Mouse (Mus musculus) cerebellum, adult (tissue): Measurements from ENCODE around the gene Btbd11.

ENCODE experiments used
- ATAC-seq: cut with Nextera tagmentation; 2 replicates; pipeline ENCODE4 v1.9.2; 2017; ENCODE audit warnings: mild to moderate bottlenecking, moderate library complexity, mixed read lengths; ENCODE audit not compliant: insufficient number of reproducible peaks, low FRiP score, low TSS enrichment

Btbd11 gene

DNA sequence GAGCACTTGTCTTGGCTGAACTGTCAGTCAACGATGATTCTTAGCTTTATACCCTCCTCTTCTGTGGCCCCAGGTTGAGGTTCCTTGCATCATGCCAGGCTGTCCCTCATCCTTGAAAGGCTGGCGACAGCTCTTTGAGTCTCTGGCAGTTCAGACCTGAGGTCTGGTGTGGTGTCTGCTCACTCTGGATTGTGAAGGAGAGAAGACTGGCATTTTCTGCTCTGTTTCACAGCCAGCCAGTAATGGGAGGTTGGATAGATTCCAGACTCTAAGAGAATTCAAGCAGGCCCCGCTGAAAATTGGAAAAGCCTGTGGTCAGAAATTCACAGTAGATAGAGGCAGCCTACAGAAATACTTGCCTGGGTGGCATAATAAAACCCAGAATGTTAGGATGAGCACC is 87.3 kb downstream of the Btbd11 start:
- ATAC-seq = no peak; the same call in 1 of the 2 replicates

- ATAC-seq = peak; percentile 72
Measured at GRCm38 (mm10) chr10:85475642-85476345, 89.2 kb downstream of the Btbd11 start.

GRCm38 (mm10) chr10:85479959-85480625 is 93.5 kb downstream of the Btbd11 start:
- no peak for ATAC-seq

DNA sequence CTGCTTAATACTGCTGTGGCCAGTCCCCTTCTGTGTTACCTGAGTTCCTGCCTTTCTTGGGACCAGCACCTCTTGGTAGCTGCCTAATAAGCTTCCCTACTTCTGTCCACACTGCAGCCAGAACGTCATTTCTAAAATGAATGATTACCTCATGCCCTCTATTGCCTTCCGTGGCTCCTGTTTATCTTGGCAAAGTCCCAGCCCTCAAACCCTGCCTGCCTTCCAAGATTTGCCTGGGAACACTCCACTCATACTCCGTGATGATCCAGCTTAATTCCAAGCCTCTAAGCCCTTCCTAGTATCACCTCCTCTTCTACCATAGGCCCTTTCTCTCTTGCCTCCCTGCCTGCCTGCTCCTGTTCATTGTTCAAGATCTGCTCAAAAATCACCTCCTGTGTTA is 94.5 kb downstream of the Btbd11 start:
- no peak for ATAC-seq

- no peak for ATAC-seq
Measured at GRCm38 (mm10) chr10:85482064-85482473, 95.5 kb downstream of the Btbd11 start.

- no peak for ATAC-seq
Measured at GRCm38 (mm10) chr10:85482480-85482879, 95.9 kb downstream of the Btbd11 start.

DNA sequence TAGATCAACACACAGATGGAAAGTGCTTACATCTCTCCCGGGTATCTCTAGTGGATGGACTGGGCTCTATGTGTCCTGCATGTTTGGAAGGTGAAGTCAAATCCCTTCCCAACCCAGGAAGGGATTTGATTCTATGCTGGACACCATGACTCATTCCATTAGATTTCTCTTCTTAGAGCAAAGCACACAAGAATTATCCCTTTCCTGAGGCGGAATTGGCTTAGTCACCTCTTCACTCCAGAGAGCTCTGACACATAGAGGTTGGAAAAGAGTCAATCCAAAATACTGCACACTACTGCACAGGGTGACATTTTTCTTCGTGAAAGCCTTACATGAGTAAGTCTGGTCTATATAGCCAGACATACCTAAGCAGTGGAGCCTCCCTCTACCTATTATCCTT is 99.8 kb downstream of the Btbd11 start:
- no peak for ATAC-seq

GRCm38 (mm10) chr10:85492583-85492982 is 106.0 kb downstream of the Btbd11 start:
- ATAC-seq = no peak

DNA sequence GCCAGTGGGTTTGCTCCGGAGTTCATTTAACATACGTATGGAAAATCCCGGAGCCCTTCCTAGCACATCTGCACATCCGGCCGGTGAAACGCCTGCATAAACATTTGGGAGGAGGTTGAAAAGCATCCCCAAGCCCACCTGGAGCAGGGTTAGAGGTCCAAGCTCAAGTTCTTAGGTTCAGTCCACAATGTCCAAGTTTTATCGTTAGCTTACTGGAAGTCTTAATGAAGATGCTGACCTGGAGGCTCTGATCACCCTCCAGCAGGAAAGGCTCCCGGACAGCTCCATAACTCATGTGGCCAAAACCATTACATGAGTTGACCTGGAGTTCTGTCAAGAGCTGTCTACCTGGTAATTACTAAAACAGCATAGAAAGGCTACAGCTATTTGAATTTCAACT is 109.7 kb downstream of the Btbd11 start:
- no peak for ATAC-seq

GRCm38 (mm10) chr10:85496981-85497380 is 110.4 kb downstream of the Btbd11 start:
- no peak for ATAC-seq

GRCm38 (mm10) chr10:85497931-85498330 is 111.3 kb downstream of the Btbd11 start:
- no peak for ATAC-seq

DNA sequence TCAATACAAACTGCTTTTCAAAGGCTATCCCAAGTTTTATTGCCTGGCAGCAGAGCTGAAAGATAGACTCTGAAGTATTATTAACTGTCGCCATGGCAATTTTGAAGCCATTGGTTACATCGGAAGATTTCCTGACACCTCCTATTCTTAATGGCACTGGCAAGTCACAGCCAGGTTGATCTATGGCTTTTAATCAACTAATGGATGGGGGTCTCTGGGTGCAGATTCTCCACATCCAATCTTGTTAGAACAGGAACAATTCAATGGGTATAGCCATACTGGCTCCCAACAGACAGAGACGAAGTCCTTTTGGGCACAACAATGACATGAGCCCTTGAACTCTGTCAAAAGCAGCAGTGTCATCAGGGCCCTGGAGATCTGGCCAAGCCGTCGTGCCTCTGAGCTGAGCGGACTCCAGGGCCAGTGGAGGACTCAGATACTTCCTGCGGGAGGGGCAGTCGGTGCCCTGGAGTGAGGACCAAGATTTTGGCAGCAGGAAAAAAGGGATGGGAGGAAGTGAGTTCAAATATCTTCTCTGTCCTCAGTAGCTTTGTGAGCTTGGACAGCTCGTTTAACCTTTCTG is 114.0 kb downstream of the Btbd11 start:
- no peak for ATAC-seq

DNA sequence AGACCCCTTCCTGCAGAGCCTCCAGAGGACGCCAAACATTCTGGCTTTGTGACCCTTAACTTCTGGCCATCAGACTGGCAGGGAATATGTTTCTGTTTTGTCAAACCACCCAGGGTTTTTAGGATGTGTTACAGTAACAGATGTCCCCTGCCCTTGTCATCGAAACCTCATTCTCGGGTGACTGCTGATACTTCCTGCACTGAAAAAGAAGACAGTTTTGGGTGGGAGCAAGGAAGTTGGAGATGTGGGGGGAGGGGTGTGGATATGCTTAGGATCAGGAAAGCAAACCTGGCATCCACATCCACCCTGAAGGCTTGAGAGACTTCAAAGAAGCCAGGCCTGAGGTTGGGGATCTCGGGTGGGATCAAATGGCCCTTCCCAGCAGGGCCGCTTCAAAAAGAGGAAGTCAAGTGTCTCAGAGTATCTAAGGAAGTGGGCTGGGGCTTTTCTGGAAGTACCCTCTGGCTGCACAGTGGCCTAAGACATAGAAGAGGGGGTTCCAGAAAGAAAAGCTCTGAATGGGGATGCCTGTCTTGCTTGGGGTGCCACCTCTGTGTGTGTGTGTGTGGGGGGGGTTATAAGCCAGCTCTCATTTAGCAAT is 115.5 kb downstream of the Btbd11 start:
- no peak for ATAC-seq

DNA sequence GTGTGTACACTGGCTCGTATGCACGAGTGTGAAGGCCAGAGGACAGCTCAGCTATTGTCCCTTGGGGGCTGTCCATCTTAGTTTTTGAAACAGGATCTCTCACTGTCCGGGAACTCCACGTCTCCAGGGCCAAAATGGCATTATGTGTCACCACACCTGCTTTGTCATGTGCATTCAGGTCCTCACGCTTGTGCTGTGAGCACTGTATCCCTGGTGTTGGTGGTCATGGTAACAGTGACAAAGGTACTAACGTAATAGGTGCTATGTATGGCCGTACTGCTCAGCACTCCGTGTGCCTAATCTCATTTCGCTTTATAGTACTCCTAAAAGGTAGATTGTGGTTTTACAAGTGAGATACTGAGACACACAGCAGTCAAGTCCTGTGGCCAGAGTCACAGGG is 116.0 kb downstream of the Btbd11 start:
- ATAC-seq = no peak

GRCm38 (mm10) chr10:85503453-85503852 is 116.8 kb downstream of the Btbd11 start:
- ATAC-seq = no peak

- no peak for ATAC-seq
Measured at GRCm38 (mm10) chr10:85507270-85508050, 120.8 kb downstream of the Btbd11 start.

DNA sequence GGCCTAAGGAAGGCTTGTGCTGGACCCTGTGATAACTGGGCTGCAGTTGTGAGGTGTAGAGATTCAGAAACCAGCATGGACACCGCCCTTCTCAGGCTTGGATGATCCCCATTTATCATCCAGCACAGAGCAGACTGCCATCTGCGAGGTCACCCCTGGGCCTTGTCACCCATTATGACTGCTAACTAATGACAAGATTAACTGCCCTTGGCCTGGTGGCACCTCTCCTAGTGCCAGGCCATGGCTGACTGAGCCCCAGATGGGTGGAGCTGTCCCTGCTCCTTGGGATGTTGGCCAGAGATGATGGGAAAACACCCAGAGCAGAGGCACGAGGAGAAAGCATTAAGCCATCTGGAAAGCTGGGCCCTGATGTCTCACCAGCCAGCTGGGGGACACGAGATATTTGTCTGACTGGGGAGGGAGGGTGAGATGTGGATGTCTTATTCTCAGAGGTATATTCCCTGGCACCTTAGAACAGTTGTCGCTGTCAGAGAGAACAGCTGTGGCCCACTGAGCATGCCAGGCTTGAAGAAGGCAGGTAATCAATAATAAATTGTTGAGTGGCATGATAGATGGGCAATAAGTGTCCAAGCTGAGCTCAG is 121.7 kb downstream of the Btbd11 start:
- no peak for ATAC-seq

- ATAC-seq = no peak
Measured at GRCm38 (mm10) chr10:85509000-85509399, 122.4 kb downstream of the Btbd11 start.

GRCm38 (mm10) chr10:85510329-85510728 is 123.7 kb downstream of the Btbd11 start:
- ATAC-seq = no peak

- no peak for ATAC-seq
Measured at GRCm38 (mm10) chr10:85512808-85513207, 126.2 kb downstream of the Btbd11 start.
